Mouse (Mus musculus): Measurements from ENCODE around the gene Slc16a7.

DNA sequence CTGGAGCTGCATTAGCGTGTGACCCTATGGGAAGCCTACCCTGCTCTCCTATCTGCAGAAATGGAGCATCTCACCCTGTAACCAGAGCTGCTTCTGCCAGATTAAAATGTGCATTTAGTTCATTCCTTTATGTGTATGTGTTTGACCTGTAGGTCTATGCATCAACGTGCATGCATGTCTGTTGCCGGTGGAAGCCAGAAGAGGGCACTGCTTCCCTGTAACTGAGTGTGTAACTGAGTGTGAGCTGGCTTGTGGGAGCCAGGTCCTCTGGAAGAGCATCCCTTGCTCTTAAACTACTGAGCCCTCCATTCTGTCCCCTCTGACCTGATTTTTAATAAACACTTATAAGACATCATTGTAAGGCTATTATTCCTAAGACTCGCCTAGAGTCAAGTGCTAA is 124.3 kb downstream of the Slc16a7 start:
- TF ChIP-seq CTCF (IDR thresholded peaks at IDR 0.05; ENCODE audit: low read depth, low read length) = peak; percentile 84
- TF ChIP-seq POLR2A (IDR thresholded peaks at IDR 0.05; ENCODE audit: extremely low read depth, insufficient read depth, low read length) = no peak
